Mouse (Mus musculus) lung, adult 2 months (tissue): ENCODE measurements around the gene Fuz.

Experiments used
- CTCF ChIP-seq: fragments of 200-500 bp; IDR thresholded peaks from 2 replicates; pipeline ENCODE4 v1.5.1; 2011; ENCODE audit warnings: mild to moderate bottlenecking, low read length, control low read depth; ENCODE audit not compliant: insufficient read depth
- POLR2A ChIP-seq: fragments of 200-500 bp; IDR thresholded peaks from 2 replicates; pipeline ENCODE4 v1.6.1; 2011; ENCODE audit warnings: low read depth, mild to moderate bottlenecking, control low read depth, low read length, borderline replicate concordance; ENCODE audit errors: extremely low read depth

GRCm38 (mm10) chr7:44918219-44918618 lies 22.3 kb downstream of the Fuz start:
- TF ChIP-seq CTCF: no peak
- TF ChIP-seq POLR2A: no peak
